Mouse (Mus musculus): ENCODE measurements around the gene Nmnat3. TPM values are rescaled to one million over a fixed set of nuclear protein-coding genes. Genes with fewer than 3 reads are reported as not detected.

The Nmnat3 gene
- polyA plus RNA-seq, 1 experiment from 2014 or later, result 35.2 TPM

Other genes with a start within 250 kb of the Nmnat3 start
- gene Rbp1, start 135.5 kb downstream of the Nmnat3 start, polyA plus RNA-seq (2016; fragmentation: Nextera tagmentation; extraction: Ambion mirVana), result 36.1 and 37.0 TPM in 2 replicates
- 2.2 and 2.7 TPM in 2 replicates for gene Rbp2, start 198.7 kb downstream of the Nmnat3 start, polyA plus RNA-seq (2016; fragmentation: Nextera tagmentation; extraction: Ambion mirVana)